Mouse (Mus musculus) thymus, postnatal 25 days (tissue): ENCODE results near the gene Selenof.

ENCODE experiments used
- DNase-seq: peaks from one replicate; pipeline ENCODE4 v3.0.0; 2022

The Selenof gene

DNA sequence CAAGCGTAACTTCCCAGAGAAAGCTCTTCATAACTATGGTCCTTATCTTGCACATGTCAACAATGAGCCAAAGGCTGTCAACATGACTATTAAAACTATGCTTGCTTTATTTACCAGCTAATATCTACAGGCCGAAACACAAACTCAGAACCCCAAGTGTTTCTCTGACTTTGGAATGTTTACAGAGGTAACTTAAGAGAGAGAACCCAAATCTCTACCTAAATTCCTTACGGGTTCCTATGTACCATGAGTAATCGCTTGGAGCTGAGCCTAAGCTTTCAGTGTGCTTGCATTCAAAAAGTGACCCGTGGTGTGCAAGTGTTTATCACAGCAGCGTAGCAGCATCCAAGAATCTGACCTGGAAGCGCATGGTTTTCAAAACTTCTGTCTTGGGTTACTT lies 4.9 kb upstream of the Selenof start:
- no peak for DNase-seq

DNA sequence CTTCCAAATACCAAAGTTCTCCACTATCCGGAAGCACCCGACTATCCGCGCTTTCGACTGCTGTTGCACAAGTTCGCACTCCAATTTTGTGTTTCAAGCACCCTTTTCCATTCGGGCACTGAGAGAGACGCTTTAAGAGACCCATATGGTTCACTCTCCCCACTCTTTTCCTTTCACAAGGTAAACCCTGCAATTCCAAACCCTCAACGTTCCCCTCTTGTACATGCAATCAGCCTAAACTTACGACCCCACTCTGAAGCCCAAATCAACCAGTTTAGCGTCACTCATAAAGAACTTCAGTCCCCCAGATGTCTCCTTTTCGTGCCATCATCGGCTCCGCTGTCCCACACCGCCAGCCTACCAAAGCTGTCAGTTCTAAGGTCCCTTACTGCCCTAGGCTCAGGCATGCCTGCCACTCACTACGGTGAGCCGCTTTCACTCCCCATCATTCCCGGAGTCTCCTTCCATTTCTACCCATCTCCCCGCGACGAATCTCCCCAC lies 1.2 kb upstream of the Selenof start:
- DNase-seq, result peak; percentile 17

DNA sequence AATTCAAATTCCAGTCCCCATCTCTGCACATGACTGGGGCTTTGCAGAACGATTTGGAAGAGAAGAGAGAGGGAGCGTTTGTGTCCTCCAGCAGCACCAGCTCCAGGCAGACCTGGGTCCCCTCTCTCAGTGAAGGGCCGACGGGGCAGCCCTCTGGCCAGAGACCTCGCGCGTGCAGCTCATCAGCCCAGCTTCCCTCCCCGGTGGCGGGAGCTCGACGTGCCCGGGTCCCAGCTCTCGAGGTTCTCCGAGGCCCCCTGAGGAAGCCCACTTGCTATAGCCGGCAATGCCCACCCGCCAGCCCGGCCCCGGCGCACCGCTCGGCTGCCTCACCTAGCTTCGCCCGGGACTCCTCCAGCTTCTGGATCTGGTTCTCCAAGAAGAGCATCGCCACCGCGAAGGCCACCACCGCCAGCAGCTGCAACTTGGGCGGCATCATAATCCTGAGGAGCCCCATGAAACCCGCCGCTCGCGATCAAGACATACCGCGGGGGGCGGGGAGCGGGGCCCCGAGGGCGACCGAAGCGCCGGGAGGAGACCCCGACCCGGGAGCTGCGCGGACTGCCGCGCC lies 618 bp upstream of the Selenof start:
- DNase-seq, result no peak

DNA sequence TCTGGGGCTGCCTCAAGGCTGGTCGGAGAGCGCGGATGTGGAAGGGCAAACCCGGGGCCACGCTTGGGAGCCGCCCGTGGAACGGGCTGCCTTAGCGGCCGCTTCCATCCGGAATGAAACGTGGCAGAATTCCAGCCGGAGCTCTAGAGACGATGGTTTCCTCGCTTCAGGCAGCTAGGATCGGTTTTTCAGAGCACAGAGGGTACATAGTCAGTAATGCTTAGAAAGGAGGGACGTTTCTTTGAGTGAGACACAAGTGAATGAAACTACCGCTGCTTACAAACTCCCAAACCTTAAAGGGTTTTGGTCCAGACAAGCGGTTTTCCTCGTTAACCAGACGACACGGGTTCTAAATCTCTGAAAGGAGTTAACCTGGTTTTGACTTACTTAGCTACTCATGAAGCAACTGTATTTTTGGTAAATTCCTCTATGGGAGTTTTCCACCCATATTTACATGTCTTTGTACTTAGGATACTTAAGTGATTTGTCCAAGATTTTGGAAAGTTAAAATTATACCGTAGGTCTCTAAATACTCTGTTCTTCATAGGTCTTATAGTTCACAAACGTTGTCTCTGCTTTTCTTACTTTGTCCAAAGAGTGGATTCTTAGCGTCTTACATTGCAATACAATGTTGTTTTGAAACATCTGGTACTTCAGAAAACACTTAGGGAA lies 848 bp downstream of the Selenof start:
- no peak for DNase-seq

DNA sequence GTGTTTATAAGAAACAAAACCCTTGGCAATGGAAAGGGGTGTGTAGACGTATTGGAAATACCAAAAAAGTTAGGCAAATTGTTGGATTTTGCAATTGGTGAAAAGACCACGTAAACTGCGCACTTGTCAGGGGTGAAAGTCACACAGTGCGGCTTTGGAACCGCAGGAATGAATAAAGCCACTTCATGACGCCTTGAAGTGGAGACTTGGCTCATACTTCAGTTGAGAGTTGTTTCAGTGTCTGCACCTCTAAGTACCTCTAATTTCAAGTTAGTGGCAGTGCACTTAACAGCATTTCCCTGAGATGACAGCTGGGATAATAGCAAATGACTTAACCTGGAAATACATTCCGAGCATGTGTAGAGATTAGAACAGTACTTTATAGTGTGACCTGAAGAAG lies 4.2 kb downstream of the Selenof start:
- no peak for DNase-seq

DNA sequence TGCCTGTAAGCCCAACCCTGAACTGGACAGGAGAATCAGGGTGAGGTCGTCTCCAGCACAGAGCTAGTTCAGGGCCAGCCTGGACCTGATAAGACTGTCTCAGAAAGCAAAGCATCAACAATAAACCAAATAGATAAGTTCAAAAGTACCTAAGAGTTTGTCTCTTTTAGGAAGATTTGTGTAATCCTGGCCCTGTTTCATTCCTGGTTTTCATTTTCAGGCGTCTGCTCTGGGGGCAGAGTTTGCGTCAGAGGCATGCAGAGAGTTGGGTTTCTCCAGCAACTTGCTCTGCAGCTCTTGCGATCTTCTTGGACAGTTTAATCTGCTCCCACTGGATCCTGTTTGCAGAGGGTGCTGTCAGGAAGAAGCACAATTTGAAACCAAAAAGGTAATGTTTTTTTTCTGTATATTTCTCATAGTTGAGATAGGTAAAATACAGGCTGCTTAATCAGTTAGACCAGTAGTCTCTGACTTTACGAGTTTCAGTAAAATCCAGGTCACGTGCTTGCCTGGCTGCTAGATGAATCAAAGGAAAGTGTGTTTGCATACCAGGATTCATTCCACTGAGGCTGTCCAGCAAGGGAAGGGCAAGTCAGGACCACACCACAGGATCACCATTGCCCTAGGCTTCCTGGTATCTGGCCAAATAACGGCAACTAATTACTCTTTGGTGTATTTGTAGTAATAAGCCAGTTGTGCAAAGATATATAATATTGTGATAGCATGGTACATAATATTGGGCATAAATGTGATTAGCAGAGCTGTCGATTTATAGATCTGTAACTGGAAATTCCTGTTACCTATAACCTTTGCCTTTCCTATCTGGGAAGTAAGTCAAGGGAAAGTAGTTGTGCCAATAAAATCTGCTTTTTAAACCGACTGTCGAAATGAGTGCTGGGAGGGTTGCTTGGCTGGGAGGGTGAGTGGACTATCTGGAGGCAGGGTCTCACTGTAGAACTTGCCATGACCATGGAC lies 7.5 kb downstream of the Selenof start:
- DNase-seq, result no peak

DNA sequence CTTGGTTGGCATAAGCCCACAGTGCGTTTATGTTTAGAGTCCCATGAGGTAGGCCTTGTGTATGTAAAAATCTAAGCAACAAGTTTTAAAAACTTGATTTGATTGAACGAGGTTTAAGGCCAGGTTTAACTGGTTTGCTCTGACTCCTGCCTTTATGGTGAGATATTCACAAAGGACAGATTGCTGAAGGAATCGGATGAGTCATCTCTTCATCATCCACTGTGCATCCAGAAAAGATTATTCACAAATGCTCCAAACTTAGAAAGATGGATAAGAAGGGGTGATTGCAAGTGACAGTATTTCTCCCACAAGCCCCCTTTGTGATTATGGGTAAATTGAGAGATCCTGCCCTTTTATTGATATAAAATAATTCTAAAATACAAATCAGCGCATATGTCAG lies 8.8 kb downstream of the Selenof start:
- DNase-seq, result no peak

DNA sequence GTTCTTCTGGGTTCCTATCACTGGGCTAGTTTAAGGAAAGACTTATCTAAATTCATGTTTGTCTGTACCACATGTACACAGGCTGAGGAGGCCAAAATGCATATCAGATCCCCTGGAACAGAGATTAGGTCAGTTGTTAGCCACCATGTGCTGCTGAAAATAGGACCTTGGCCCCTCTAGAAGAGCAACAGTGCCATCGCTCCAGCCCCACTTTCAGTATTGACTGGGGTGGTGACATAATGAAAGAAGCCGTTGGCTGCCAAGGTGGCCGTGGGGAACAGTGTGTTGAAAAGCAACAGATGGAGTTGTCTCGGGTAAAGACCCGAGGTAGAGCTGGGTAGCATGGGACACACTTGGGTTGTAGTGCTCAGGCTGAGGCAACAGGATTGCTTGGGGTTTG lies 9.7 kb downstream of the Selenof start:
- no peak for DNase-seq

DNA sequence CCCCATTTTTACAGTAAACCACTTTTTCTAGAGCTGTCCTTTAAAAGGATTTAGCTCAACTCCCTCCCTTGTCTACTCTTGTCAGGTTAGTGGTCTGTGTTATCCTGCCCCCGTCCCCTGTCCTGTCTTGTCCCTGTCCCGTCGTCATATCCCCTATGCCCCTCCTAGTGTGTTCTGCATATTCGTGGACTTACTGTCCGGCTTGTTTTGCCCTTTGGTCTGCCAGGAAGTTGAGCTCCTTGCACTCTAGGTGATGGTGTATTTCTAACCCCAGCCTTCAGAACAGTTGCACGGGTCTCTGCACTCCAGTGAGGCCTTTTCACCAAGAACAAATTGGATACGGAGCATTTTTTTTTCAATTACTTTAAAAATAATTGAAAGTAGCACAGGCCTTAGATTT lies 10.2 kb downstream of the Selenof start:
- no peak for DNase-seq

DNA sequence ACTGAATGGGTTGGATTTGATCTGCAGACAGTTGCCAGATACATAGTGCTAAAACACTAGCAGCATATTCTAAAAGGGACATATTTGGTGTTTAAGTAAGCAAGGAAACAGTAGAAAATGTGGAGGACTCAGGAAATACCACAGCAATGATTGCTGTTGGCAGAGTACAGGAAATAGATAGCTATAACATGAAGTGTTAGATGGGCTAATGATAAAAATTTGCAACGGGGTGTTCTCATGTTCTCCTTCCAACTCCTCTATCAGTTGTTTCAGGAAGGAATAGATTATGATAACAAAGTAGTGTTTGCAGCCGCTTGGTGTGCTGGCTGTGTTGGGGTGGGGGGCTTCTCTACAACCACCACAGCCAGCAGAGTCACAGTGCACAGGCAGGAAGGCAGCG lies 11.7 kb downstream of the Selenof start:
- no peak for DNase-seq

DNA sequence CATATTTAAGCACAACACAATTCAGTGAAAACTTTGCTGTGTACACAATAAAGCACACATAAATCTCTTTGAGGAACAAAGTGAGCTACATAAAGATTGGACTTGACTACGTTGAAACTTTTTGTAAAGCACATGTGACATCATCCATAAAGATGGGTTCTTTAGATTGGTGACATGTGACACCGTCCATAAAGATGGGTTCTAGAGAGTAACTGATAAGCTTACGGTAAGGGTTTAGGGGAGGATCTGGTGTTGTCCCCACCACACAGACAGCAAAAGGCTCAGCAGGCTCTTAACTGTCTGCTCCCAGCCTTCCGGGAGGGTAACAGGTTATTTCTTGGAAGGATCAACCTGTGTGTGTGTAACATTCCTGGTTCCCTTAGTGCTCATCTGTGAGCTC lies 12.2 kb downstream of the Selenof start:
- no peak for DNase-seq

DNA sequence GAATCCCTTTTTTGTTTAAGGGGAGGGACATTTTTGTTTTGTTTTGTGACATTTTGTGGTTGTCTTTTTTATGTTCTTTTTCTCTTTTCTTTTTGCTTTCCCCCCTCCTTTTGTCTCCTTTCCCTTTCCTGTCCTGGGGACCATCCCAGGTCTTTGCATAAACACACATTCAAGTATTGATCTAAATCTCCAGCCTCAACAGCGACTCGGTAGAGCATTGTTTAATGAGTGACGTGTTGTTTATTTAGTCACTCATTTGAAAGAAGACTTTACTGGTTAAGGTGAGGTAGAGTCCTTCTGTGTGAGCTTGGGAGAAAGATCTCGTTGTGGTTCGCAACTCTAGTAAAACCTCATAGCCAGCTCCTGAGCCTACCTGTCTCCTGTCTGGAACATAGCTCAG lies 13.7 kb downstream of the Selenof start:
- DNase-seq, result no peak

DNA sequence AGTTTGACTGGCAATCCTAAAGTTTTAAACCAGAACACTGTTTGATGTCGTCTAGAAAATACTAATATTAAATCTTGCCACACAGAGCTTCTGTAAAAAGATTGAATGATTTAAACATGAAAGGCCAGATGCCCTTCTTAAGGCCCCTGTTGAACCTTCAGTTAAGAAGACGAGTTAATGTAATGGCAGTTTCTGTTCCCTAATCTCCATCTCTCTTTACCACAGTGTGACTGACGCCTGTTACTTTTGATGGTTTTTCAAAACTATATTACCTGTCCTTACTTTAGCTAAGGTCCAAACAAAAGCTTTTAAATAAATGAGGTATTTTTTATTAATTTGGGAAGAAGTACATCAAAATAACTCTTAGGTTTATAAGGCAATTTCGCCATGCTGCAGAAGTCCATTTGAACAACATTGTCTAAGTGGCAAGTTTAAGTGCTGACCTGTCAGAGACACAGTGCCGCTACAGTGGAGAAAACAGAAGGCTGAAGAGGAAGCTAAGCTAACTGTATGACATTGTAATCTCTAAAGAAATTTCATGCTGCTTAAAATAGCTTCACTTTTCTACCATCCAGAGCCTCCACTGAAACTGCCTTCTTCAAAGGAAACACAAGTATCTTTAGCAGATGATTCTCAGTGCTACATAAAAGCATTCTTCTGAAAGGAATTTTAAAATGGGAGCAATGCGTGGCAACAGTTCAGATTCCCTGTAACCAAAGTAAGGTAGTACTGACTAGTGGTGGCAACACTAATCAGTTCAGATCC lies 14.9 kb downstream of the Selenof start:
- no peak for DNase-seq

DNA sequence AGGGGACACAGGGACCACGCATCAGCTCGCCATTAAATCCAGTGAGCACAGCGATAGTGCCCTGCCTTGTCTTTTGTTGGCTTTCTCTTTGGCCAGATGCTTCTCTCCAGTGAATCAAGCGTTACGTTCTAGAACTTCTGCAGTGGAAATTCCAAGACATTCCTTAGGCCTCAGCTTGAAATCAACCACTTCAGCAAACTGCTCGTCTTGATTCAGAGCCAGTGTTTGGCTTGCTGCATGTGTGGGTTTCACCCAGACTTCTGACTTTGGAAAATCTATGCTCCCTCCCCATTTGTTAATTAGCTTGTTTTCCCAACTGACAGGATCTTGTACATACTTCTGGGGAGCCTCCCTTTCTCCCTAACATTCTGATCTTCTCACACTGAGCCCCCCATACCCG lies 16.6 kb downstream of the Selenof start:
- DNase-seq, result no peak

DNA sequence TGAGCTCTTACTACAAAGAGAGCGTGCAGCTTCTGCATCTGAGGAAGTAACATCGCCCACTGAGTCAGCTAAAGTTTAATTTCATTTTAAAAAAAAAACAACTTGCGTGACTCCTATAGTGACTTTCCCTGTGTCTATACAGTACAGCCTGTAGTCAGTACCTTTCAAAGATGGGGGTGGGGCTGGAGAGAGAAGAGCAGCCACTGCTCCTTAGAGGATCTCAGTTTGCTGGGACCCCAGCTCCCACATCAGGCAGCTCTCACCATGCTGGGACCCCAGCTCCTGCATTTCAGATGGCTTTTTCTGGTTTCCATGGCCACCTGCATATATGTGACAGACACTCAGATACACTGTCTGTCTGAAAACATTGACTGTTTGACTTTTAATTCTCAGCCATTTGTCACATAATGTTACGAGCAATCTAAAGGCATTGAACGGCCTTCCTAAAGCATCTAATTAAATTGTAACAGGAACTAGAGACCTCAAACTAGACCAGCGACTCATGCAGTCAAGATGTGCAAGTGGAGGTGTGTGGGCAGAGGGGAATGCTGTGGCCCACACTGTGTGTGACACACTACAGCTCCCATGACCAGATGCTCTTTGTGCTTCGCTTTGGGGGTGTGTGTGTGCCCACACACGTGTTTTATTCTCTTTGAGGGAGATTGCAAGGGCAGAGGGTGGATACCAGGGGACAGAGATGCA lies 19.2 kb downstream of the Selenof start:
- DNase-seq, result no peak

DNA sequence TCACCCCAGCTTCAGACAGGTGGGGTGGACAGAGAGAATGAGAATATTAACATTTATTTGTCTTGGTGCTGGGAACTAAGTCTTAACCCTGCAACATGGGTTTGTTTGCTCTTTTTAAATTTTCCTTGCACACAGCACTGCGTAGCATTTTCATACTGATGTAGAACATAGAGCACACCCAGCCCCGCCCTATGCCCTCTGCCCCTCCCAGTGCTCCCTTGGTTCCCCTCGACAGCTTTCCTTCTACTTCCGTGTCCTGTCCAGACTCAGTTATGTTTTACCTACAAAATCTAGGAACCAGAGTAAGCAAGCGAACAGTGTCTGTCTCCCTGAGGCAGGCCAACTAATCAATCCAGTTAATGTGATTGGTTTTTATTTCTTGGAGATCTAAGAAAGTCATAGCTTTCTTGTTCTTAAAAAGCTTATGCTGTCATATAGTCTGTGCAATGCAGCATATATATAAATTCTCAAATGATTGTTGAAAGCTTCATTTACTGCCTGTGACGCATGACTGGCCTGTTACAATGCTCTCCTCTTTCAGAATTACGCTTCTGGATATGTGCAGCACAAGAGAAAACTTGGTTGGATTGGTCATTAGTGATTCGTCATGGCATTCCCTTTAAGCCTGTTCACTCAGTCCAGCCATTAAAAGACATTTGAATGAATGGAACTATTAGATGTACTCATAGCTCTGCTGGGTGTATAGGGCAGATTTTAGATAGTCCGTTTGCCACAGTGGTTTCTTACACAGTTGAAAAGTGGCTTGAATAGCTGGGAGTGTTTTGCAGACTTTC lies 23.1 kb downstream of the Selenof start:
- DNase-seq, result no peak

DNA sequence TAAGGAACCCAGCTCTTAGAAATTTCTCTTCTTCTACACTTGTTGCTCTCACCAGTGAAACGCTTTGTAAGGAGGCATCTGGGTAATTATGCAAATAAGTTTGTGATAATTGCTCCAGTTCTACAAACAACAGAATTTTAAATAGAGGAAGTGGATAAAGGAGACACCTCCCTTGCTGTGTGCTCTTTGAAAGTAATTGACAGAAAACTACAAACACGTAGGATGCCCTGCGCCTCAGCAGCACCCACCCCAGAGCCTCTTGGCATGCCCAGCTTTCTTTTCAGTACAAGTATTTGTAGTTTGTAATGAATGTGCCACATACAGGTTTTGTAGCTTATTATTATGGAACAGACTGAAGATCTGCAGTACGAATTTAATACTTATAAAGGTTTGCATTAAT lies 27.0 kb downstream of the Selenof start:
- no peak for DNase-seq

DNA sequence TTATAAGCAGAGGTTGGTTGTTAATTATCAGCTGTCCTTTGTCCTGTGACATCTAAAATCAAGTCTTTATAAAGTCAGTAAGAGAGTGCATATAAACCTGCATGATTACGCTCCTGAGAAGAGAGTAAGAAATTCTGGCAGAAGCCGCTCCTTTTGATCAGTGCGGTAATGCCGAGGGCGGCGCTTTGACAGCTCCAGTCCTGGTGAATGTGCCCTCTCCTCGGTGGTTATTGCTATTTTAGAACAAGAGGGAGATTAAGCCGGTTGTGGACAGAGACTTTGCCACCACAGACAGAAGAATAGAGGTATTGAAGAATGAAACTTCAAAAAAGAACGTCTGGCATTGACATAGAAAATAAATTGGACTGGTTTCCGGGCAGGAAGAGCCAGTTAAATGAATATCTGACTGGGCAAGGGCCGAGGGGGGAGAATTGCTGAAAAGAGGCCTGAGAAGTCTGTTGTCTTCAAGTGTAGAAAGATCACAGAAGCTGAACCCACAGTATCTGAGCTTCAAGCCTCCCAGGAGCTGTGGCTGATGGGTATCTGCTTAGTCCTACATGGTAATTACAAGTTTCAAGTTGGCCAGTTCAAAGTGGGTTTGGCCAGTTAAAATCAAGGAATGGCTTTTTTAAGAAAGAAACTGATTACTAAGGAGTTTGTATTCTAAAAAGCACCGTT lies 27.8 kb downstream of the Selenof start:
- no peak for DNase-seq

DNA sequence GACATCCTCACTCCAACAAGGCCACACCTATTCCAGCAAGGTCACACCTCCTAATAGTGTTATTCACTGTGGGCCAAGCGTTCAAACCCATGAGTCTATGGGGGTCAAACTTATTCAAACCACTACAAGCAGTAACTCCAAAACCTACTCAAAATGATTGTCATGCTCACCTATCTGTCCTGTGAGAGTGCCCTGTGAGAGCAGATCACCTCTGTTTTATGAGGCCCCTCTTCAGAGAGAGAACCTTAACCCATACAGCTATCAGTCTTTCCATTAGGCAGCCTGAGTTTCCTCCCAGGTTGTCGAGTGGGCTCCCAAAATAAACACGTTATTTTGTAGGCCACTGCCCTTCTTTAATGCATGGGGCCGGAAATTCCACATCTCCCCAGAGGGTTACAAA lies 32.3 kb downstream of the Selenof start:
- DNase-seq, result no peak

DNA sequence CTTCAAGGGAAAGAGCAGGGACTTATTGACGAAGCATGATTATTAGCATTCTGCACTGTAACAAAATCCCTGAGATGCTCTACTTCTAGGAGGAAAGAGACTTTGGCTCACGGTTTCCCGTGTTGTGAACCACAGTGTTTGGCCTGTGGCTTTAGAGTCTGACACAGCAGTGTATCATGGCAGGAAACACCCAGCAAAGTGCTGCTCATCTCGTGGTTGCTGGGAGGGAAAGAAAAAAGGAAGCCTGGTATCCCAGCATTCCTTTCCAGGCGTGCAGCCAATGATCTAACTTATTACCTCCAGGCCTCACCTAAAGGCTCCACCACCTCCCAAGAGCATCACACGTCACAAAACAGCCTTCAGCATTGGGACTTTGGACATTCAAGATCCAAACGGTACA lies 32.7 kb downstream of the Selenof start:
- DNase-seq, result no peak

DNA sequence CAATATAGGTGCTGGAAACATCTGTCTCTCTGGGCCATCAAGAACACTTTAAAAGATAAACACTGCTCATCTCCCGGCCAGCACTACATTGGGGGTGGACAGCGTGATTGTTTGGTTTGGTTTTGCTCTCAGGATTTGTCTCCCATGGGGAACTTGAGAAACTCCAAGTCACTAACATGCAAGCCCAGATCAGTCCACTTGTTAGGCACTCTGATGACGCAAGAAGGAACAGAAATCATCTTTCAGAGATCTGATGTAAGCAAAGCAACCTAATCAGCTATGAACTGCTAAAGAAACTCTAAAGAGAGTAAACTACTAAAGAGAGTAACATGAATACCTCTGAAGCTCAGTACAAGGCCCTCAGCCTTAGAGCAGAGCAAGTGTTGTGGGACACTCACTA lies 33.5 kb downstream of the Selenof start:
- no peak for DNase-seq
